In the genomic region with DNA sequence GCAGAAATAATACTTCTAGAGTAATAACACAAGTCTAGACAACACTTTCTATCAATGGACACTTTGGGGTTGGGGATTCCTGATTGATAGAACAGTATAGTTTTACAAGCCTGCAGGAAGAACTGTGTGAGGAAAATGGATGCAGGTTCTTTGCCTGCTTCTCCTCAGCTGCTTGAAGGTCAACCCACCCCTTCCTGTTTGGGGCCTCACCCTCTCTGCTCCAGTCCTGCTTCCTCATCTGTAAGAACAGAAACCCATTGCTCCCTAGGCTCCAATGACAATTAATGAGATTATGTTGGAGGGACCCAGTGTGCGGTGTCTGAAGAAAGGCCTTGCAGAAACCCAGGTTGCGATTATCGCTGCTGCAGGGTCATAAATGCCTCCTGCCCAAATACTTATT, we compare ENCODE assay signal across 15 mouse cellular contexts.
"Had no signal": no experiment of that assay in that cellular context is flagged by ENCODE, and none has a peak within 500 bp of the region (broad histone marks: within the 10 kb centered on the region; RNA-seq: fewer than 3 reads in every experiment).

No protein-coding gene starts in this region.

- DNase-seq: kidney, adult 9 months; kidney, postnatal 36 days; left cerebral cortex, postnatal 4 days; lung, adult 18-20 months; lung, postnatal 36 days; right cerebral cortex, adult 18-20 months; thymus, adult 2 months; thymus, postnatal 25 days had no signal

- H3K27me3 ChIP-seq: megakaryocyte, embryonic 14.5 days; neural tube, embryonic 13.5 days had no signal

- H3K27ac ChIP-seq: kidney, postnatal 0 days; limb, embryonic 13.5 days; liver, embryonic 14.5 days; stomach, postnatal 0 days had no signal

- H3K4me1 ChIP-seq: megakaryocyte, embryonic 14.5 days had no signal

- H3K4me3 ChIP-seq: limb, embryonic 13.5 days; megakaryocyte, embryonic 14.5 days; neural tube, embryonic 13.5 days had no signal

- H3K36me3 ChIP-seq: limb, embryonic 13.5 days; neural tube, embryonic 13.5 days had no signal

- H3K9me3 ChIP-seq: limb, embryonic 13.5 days; megakaryocyte, embryonic 14.5 days; neural tube, embryonic 13.5 days had no signal

- H3K4me2 ChIP-seq: limb, embryonic 13.5 days; neural tube, embryonic 13.5 days had no signal

- H3K9ac ChIP-seq: limb, embryonic 13.5 days; liver, embryonic 14.5 days; neural tube, embryonic 13.5 days had no signal

- ATAC-seq: intestine, embryonic 16.5 days had no signal
